Mouse (Mus musculus) lung, postnatal 0 days (tissue): Measurements from ENCODE around the gene Fam114a2.

Experiments
- CTCF ChIP-seq: IDR thresholded peaks from 2 replicates; pipeline ENCODE4 v1.5.1; 2016; ENCODE audit warnings: antibody characterized with exemption, mild to moderate bottlenecking
- EP300 ChIP-seq: IDR thresholded peaks from 2 replicates; pipeline ENCODE4 v1.6.1; 2016; ENCODE audit warnings: antibody characterized with exemption, mild to moderate bottlenecking, control low read depth

GRCm38 (mm10) chr11:57478077-57478476 is 40.3 kb downstream of the Fam114a2 start:
- no peak for TF ChIP-seq CTCF
- TF ChIP-seq EP300 = no peak
